Mouse (Mus musculus) splenic B cell, adult 2 months (primary cell): ENCODE measurements around the gene Rab42.

ENCODE experiments used
- DNase-seq: peaks from one replicate; pipeline ENCODE4 v3.0.0-alpha.2; 2011; ENCODE audit warnings: low read depth, low spot score
- H3K27me3 ChIP-seq: 2 replicates; pipeline ENCODE4 v1.6.1; 2012; ENCODE audit warnings: mild to moderate bottlenecking, low read length, moderate library complexity, mixed read lengths; ENCODE audit not compliant: control insufficient read depth, poor library complexity, insufficient read depth, severe bottlenecking
- H3K36me3 ChIP-seq: 2 replicates; pipeline ENCODE4 v1.6.1; 2012; ENCODE audit warnings: mild to moderate bottlenecking, low read length, moderate library complexity, mixed read lengths; ENCODE audit not compliant: control insufficient read depth, poor library complexity, insufficient read depth, severe bottlenecking

Gene Rab42

DNA sequence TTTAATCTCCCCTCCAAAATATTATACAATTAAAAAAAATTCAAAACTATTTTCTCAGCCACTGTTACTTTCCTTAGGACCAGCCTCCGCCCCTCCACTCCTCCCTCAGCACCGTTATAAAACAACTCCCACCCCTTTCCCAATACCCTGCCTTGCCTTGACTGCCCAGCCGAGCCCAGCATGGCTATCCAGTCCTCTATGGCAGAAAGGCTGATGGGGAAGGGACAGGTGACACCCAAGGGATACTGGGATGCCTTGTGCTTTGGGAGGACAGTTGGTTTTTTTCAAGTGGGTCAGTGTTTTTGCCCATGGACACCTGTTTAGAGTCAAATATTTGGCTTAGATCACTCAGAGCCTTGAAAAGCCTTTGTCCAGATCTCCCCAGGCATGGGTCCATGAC is 28.8 kb upstream of the Rab42 start:
- DNase-seq: no peak
- Histone ChIP-seq H3K36me3 (no peaks in the 10 kb centered on the region; the same call in 1 of the 2 replicates), H3K27me3 (no peaks in the 10 kb centered on the region)

- H3K27me3 ChIP-seq: no peaks in the 10 kb centered on the region
- H3K36me3 ChIP-seq: no peaks in the 10 kb centered on the region
- DNase-seq: no peak
Observed at GRCm38 (mm10) chr4:132329835-132330354, 26.7 kb upstream of the Rab42 start.

DNA sequence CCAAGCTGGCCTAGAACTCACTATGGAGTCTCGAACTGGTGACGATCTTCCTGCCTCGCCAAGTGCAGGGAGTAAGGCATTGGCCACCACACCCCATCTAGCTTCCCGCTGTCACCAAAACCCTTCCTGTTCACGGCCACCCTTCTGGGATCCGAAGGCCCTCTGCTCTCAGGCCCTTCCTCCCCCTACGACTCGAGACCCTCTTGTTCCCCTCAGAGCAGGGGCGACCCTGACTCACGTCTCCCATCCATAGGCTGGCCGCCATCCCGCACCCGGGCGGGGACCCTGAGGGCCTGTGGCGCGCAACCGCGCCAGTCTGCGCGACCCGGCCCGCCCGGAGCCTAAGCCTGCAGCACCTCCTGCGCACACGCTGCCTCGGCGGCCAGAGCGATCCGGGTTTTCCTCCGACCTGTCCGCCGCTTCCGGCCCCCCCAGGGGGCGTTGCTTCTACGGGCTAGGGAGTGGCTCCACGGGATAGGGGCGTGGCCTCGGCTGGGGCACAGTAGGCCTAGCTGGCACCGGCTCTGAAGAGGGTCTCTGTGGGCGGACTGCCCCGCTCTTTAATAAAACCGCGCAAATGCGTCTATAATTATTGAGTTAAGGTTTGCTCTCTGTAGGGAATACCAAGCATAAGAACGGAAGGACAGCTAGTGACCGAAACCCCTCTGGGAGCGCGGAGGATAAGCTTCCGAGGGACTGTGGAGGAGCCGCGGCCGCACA is 26.1 kb upstream of the Rab42 start, which contains the start of gene Trnau1ap:
TSS of gene Trnau1ap (minus strand) at position 424 of the 720 bp plus-strand sequence.
- Histone ChIP-seq H3K27me3 (no peaks in the 10 kb centered on the region), H3K36me3 (peaks cover 1% of the 10 kb centered on the region)
- peak; percentile 94 for DNase-seq

DNA sequence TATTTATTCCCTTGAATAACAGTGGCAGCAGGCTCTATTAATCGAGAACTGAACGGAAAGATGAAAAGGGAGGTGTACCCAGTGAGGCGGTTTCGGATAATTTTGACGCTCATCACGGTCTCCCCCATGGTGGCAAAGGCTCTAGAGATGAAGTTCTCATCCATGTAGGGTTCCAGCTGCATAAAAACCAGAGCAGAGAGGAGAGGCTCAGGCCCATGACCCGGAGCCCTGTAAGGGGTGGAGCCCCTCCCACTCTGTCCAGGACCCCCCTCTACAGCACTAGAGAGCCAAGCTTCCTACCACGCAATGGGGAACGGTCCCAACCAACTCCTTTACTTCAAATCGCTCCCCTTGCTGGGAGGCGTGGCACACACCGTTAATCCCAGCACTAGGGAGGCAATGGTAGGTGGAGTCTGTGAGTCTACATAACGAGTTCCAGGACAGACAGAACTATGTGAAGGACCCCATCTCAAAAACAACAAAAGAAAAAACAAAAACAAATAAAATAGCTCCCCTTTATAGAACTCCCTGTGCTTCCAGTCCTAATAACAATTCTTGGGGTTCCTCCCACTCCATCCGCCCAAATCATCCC is 25.3 kb upstream of the Rab42 start:
- H3K27me3 ChIP-seq: no peaks in the 10 kb centered on the region
- no peak for DNase-seq
- peaks cover 1% of the 10 kb centered on the region for H3K36me3 ChIP-seq

GRCm38 (mm10) chr4:132326481-132326880 is 23.3 kb upstream of the Rab42 start:
- peaks cover 1% of the 10 kb centered on the region for H3K36me3 ChIP-seq
- DNase-seq: no peak
- no peaks in the 10 kb centered on the region for H3K27me3 ChIP-seq

GRCm38 (mm10) chr4:132315711-132316110 is 12.5 kb upstream of the Rab42 start:
- H3K36me3 ChIP-seq: peaks cover 15% of the 10 kb centered on the region
- H3K27me3 ChIP-seq: no peaks in the 10 kb centered on the region
- no peak for DNase-seq

DNA sequence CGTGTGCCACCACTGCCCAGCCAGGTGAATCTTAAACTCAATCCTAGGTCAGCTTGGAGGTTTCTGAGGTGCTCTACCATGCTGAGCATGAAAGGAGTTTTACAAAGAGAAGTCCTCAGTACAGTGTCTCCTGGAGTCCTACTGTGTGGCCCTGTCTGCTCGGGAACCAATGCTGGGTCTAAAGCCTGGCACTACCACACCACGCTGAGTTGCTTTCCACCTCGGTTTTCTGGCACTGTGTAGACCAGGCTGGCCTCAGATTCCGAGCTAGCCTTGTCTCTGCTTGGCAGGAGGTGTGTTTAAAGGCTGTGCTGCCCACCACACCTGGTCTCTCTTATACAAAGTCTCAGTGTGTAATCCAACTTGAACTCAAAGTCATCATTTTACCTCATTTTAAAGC is 9.4 kb upstream of the Rab42 start:
- no peaks in the 10 kb centered on the region for H3K27me3 ChIP-seq
- DNase-seq: no peak
- H3K36me3 ChIP-seq: peaks cover 13% of the 10 kb centered on the region

DNA sequence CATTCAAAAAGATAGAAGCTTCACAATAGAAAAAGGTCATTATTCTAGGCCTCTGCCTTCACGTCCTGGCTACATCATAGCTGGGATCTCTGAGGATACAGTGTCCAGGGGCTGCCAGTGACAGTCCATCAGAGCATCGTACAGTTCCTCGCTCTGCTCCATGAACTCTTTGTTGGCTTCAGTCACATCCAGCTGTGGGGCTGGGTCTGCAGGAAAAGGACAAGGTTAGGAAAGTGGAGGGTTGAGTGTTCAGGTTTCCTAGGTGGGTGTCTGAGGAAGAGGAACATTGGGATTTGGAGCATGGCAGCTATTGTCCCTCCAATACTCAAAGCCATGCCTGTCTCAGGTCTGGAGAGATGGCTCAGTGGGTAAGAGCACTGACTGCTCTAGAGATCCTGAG is 8.6 kb upstream of the Rab42 start:
- no peak for DNase-seq
- peaks cover 13% of the 10 kb centered on the region for H3K36me3 ChIP-seq
- H3K27me3 ChIP-seq: no peaks in the 10 kb centered on the region

GRCm38 (mm10) chr4:132311209-132311608 is 8.0 kb upstream of the Rab42 start:
- H3K27me3 ChIP-seq: no peaks in the 10 kb centered on the region
- no peak for DNase-seq
- H3K36me3 ChIP-seq: peaks cover 13% of the 10 kb centered on the region

DNA sequence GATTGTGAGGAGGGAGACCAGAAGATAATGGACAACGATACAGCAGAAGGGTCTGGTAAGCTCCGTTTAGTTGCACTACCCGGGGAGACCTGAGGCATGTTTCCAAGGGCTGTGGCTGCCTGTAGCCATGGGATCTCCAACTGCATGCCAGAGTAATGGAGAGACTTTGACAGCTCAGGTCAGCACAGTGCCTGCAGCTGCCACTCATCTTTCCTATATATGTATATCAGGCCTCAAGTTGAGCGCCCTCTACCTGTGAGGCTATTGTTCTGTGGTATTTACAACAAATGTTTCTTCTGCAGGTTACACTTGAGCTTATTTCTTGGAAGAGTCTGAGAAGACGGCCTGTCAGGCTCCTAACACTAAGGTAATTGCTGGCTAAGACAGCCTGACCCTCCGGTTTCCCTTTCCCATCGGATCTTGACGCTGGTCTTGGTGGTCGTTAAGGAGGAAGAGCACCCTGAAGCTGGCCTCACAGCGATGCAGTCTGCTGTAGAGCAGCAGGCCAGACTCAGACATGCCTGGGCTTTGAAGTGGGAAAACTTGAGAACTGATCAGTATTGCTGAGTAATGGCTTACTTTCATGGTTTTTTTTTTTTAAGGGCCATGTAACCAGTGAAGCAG is 6.8 kb upstream of the Rab42 start:
- H3K36me3 ChIP-seq: peaks cover 13% of the 10 kb centered on the region
- no peaks in the 10 kb centered on the region for H3K27me3 ChIP-seq
- peak; percentile 83 for DNase-seq

GRCm38 (mm10) chr4:132309140-132309848 is 6.1 kb upstream of the Rab42 start:
- H3K36me3 ChIP-seq: peaks cover 13% of the 10 kb centered on the region
- no peaks in the 10 kb centered on the region for H3K27me3 ChIP-seq
- DNase-seq: peak; percentile 33

- peak; percentile 95 for DNase-seq
- Histone ChIP-seq H3K27me3 (no peaks in the 10 kb centered on the region), H3K36me3 (peaks cover 13% of the 10 kb centered on the region)
Observed at GRCm38 (mm10) chr4:132308437-132309139, 5.4 kb upstream of the Rab42 start.

DNA sequence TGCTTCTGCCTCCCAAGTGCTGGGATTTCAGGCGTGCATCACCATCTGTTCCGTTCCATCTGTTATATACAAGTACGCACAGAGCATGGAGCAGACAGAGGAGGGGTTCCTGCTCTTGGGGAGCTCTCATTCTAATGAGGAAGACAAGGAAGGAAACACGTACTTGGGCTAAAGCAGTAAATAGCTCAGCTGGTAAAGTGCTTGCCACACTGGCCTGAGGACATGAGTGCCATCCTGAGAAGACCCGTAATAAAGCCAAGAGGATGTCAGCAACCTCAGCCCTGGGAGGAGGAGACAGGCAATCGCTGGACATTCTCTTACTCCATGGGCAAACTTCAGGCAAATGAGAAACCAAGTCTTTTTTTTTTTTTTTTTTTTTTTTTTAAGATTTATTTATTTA is 2.8 kb upstream of the Rab42 start:
- DNase-seq: no peak
- peaks cover 6% of the 10 kb centered on the region for H3K36me3 ChIP-seq
- H3K27me3 ChIP-seq: no peaks in the 10 kb centered on the region

DNA sequence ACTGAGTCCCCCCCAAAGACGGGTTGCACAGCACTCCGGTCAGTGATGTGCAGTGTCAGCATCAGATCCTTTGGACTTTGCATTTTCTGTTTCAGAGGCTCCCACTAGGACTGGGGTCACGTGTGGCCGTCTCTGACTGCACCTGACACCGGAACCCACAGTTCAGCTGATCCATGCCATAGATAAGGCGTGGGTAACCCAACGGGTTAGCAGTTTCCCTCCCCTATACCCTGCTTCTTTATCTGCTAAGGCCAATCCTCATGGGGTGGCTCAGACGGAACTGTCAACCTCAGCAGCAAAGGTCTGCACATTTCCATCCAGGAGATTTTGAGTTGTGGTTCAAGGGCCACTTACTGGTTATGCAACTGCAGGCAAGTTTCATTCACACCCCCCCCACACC is 2.1 kb upstream of the Rab42 start:
- DNase-seq: no peak
- H3K27me3 ChIP-seq: no peaks in the 10 kb centered on the region
- peaks cover 1% of the 10 kb centered on the region; the same call in 1 of the 2 replicates for H3K36me3 ChIP-seq
